Mouse (Mus musculus) CD4-positive, CD25-positive, alpha-beta regulatory T cell, adult 4 months (primary cell): ENCODE data around the gene Cybrd1. TPM values are rescaled to one million over a fixed set of nuclear protein-coding genes. Genes with fewer than 3 reads are reported as not detected.

Source experiments
- ATAC-seq: one replicate; pipeline ENCODE4 v1.8.0; 2017
- polyA plus RNA-seq, 2 experiments: library from polyadenylated mRNA; unstranded; fragments of 100-300 nt; shearing (Covaris generic); gene quantifications; one replicate each; pipeline ENCODE4 v1.2.1; 2017

Gene Cybrd1
- polyA plus RNA-seq, 2 experiments from 2014 or later: 0.25 to 0.26 TPM

DNA sequence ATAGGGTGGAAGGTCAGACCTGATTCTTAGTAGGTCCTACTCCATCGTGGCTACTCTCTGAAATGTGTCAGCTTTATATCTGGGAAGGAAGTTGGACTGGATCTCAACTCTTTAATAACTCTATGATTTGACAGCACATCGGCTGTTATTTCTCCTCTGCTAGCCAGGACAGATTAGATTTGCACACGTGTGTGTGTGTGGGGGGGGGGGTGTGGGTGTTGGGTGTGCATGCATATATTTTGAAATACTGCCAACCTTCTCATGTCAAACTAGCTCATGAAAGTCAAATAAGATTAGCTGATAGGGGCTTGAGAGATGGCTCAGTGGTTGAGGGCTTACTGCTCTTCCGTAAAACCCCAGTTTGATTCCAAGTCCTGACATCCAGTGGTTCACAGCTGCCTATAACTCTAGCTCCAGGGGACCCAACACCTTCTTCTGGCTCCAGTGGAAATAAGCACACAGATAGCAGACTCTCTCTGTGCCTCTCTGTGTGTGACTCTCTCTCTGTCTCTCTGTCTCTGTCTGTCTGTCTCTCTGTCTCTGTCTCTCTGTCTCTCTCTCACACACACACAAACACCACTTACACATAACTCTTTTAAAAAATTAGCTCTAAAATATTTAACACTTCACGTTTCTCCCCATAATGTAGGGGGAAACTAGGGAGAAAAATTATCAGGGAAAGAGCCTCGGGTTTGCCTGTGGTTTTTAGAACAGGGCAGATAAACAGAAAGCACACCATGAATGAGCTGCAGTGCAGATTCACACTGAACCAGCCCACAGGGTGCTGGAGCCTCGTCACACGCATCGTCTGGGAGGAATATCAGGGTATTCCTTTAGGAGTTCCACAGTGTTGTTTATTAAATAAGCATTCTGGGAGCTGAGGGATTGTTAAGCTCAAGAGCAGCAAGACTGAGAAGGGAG lies 58.9 kb downstream of the Cybrd1 start:
- ATAC-seq: no peak

GRCm38 (mm10) chr2:71177250-71177615 lies 59.5 kb downstream of the Cybrd1 start:
- ATAC-seq: no peak

GRCm38 (mm10) chr2:71177760-71178159 lies 60.0 kb downstream of the Cybrd1 start:
- ATAC-seq: no peak

GRCm38 (mm10) chr2:71179716-71180115 lies 62.0 kb downstream of the Cybrd1 start:
- ATAC-seq: no peak

GRCm38 (mm10) chr2:71180566-71181217 lies 63.0 kb downstream of the Cybrd1 start:
- no peak for ATAC-seq

GRCm38 (mm10) chr2:71187950-71188349 lies 70.2 kb downstream of the Cybrd1 start:
- no peak for ATAC-seq

DNA sequence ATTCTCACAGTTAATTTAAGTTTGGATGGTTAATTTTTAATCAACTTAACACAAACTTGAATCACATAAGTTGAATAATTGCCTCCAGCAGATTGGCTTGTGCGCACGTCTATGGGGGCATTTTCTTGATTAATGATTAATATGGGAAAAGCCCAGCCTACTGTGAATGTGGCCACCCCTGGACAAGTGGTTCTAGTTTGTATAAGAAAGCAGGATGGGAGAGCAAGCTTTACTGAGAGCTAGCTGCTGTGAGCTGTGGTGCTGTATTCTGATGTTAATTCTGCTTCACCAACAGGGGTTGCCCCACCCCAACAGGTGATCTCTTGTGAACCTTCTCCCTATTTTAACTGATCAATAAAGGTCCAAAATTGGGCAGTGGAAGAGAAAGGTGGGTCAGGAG lies 71.1 kb downstream of the Cybrd1 start:
- ATAC-seq: no peak

GRCm38 (mm10) chr2:71191391-71192194 lies 73.9 kb downstream of the Cybrd1 start:
- ATAC-seq: no peak

- no peak for ATAC-seq
Observed at GRCm38 (mm10) chr2:71192195-71192807, 74.6 kb downstream of the Cybrd1 start.

Other genes starting within 250 kb of the Cybrd1 start
- gene Dcaf17, start 62.6 kb upstream of the Cybrd1 start, polyA plus RNA-seq: 10 to 100 TPM; 25.2 to 27.4 TPM
- 10 to 100 TPM; 22.3 to 24.8 TPM for gene Mettl8, start 62.3 kb upstream of the Cybrd1 start, polyA plus RNA-seq
- gene Dync1i2, start 93.8 kb downstream of the Cybrd1 start, polyA plus RNA-seq: 10 to 100 TPM; 85.0 to 94.7 TPM
- 10 to 100 TPM; 74.4 to 89.2 TPM for gene Slc25a12, start 249.8 kb downstream of the Cybrd1 start, polyA plus RNA-seq